Mouse (Mus musculus): Measurements from ENCODE around the gene Ercc8. TPM values are rescaled to one million over a fixed set of nuclear protein-coding genes. Genes with fewer than 3 reads are reported as not detected.

Ercc8 gene
- polyA plus RNA-seq, 1 experiment from 2014 or later = 33.5 TPM

- H3K4me2 ChIP-seq (ENCODE audit: low read length) = no peak overlapping the region
- no peaks in the 10 kb centered on the region for H3K4me1 ChIP-seq (replicated peaks; ENCODE audit: control insufficient read depth, insufficient read depth, low read length)
- no peaks in the 10 kb centered on the region for H3K27me3 ChIP-seq (replicated peaks; ENCODE audit: control insufficient read depth, insufficient read depth, low read length)
- no peak overlapping the region for H3K9ac ChIP-seq (replicated peaks; ENCODE audit: low read depth, low read length)
- ATAC-seq = no peak
- H3K36me3 ChIP-seq (ENCODE audit: control insufficient read depth, insufficient read depth) = no peaks in the 10 kb centered on the region
- no peak overlapping the region for H3K27ac ChIP-seq (ENCODE audit: low read length)
- H3K4me3 ChIP-seq (replicated peaks; ENCODE audit: low read length) = no peak overlapping the region
- no peaks in the 10 kb centered on the region for H3K9me3 ChIP-seq (ENCODE audit: control insufficient read depth, low read length)
Measured at GRCm38 (mm10) chr13:108151782-108152181, 6.7 kb upstream of the Ercc8 start.

GRCm38 (mm10) chr13:108152650-108153372 lies 5.7 kb upstream of the Ercc8 start:
- Histone ChIP-seq H3K36me3 (ENCODE audit: control insufficient read depth, insufficient read depth) (no peaks in the 10 kb centered on the region), H3K4me3 (replicated peaks; ENCODE audit: low read length) (no peak overlapping the region), H3K4me1 (replicated peaks; ENCODE audit: control insufficient read depth, insufficient read depth, low read length) (peaks cover 4% of the 10 kb centered on the region), H3K4me2 (ENCODE audit: low read length) (no peak overlapping the region), H3K9ac (replicated peaks; ENCODE audit: low read depth, low read length) (no peak overlapping the region), H3K9me3 (ENCODE audit: control insufficient read depth, low read length) (no peaks in the 10 kb centered on the region), H3K27me3 (replicated peaks; ENCODE audit: control insufficient read depth, insufficient read depth, low read length) (no peaks in the 10 kb centered on the region), H3K27ac (ENCODE audit: low read length) (no peak overlapping the region)
- peak; percentile 49; the same call in 1 of the 2 replicates for ATAC-seq
- whole genome bisulfite sequencing = 56% methylated on average over 8 of the region's 8 CpGs

GRCm38 (mm10) chr13:108157156-108157555 lies 1.4 kb upstream of the Ercc8 start:
- 77% methylated on average over 2 of the region's 2 CpGs for WGBS
- no peaks in the 10 kb centered on the region for H3K27me3 ChIP-seq (replicated peaks; ENCODE audit: control insufficient read depth, insufficient read depth, low read length)
- no peaks in the 10 kb centered on the region for H3K9me3 ChIP-seq (ENCODE audit: control insufficient read depth, low read length)
- no peak overlapping the region for H3K4me3 ChIP-seq (replicated peaks; ENCODE audit: low read length)
- H3K4me1 ChIP-seq (replicated peaks; ENCODE audit: control insufficient read depth, insufficient read depth, low read length) = peaks cover 14% of the 10 kb centered on the region
- ATAC-seq = no peak
- peaks cover 3% of the 10 kb centered on the region; the same call in 1 of the 2 replicates for H3K36me3 ChIP-seq (ENCODE audit: control insufficient read depth, insufficient read depth)
- H3K27ac ChIP-seq (ENCODE audit: low read length) = no peak overlapping the region
- H3K4me2 ChIP-seq (ENCODE audit: low read length) = no peak overlapping the region
- H3K9ac ChIP-seq (replicated peaks; ENCODE audit: low read depth, low read length) = no peak overlapping the region

- WGBS = 2% methylated on average over 40 of the region's 42 CpGs
- Histone ChIP-seq H3K27ac (ENCODE audit: low read length) (no peak overlapping the region), H3K4me3 (replicated peaks; ENCODE audit: low read length) (peak overlapping the region; percentile 91), H3K27me3 (replicated peaks; ENCODE audit: control insufficient read depth, insufficient read depth, low read length) (no peaks in the 10 kb centered on the region), H3K4me2 (ENCODE audit: low read length) (peak overlapping the region; percentile 65), H3K4me1 (replicated peaks; ENCODE audit: control insufficient read depth, insufficient read depth, low read length) (peaks cover 14% of the 10 kb centered on the region), H3K9me3 (ENCODE audit: control insufficient read depth, low read length) (no peaks in the 10 kb centered on the region), H3K9ac (replicated peaks; ENCODE audit: low read depth, low read length) (peak overlapping the region; percentile 57), H3K36me3 (ENCODE audit: control insufficient read depth, insufficient read depth) (peaks cover 3% of the 10 kb centered on the region; the same call in 1 of the 2 replicates)
- no peak for ATAC-seq
Measured at GRCm38 (mm10) chr13:108157732-108158464, 633 bp upstream of the Ercc8 start.

- Histone ChIP-seq H3K4me3 (replicated peaks; ENCODE audit: low read length) (peak overlapping the region; percentile 91), H3K4me1 (replicated peaks; ENCODE audit: control insufficient read depth, insufficient read depth, low read length) (peaks cover 14% of the 10 kb centered on the region), H3K9me3 (ENCODE audit: control insufficient read depth, low read length) (no peaks in the 10 kb centered on the region), H3K27me3 (replicated peaks; ENCODE audit: control insufficient read depth, insufficient read depth, low read length) (no peaks in the 10 kb centered on the region), H3K27ac (ENCODE audit: low read length) (no peak overlapping the region), H3K4me2 (ENCODE audit: low read length) (peak overlapping the region; percentile 96), H3K9ac (replicated peaks; ENCODE audit: low read depth, low read length) (peak overlapping the region; percentile 57), H3K36me3 (ENCODE audit: control insufficient read depth, insufficient read depth) (peaks cover 3% of the 10 kb centered on the region; the same call in 1 of the 2 replicates)
- ATAC-seq = no peak
- WGBS = 6% methylated on average over 8 of the region's 8 CpGs
Measured at GRCm38 (mm10) chr13:108159241-108159575, 677 bp downstream of the Ercc8 start.

GRCm38 (mm10) chr13:108159963-108160362 lies 1.4 kb downstream of the Ercc8 start:
- WGBS = 62% methylated on average over 7 of the region's 7 CpGs
- H3K27me3 ChIP-seq (replicated peaks; ENCODE audit: control insufficient read depth, insufficient read depth, low read length) = no peaks in the 10 kb centered on the region
- H3K4me2 ChIP-seq (ENCODE audit: low read length) = no peak overlapping the region
- H3K9ac ChIP-seq (replicated peaks; ENCODE audit: low read depth, low read length) = no peak overlapping the region
- ATAC-seq = no peak
- no peak overlapping the region for H3K27ac ChIP-seq (ENCODE audit: low read length)
- H3K9me3 ChIP-seq (ENCODE audit: control insufficient read depth, low read length) = no peaks in the 10 kb centered on the region
- H3K36me3 ChIP-seq (ENCODE audit: control insufficient read depth, insufficient read depth) = peaks cover 3% of the 10 kb centered on the region; the same call in 1 of the 2 replicates
- H3K4me3 ChIP-seq (replicated peaks; ENCODE audit: low read length) = no peak overlapping the region
- peaks cover 14% of the 10 kb centered on the region for H3K4me1 ChIP-seq (replicated peaks; ENCODE audit: control insufficient read depth, insufficient read depth, low read length)

GRCm38 (mm10) chr13:108163912-108164311 lies 5.4 kb downstream of the Ercc8 start:
- Histone ChIP-seq H3K9me3 (ENCODE audit: control insufficient read depth, low read length) (no peaks in the 10 kb centered on the region), H3K27me3 (replicated peaks; ENCODE audit: control insufficient read depth, insufficient read depth, low read length) (no peaks in the 10 kb centered on the region), H3K36me3 (ENCODE audit: control insufficient read depth, insufficient read depth) (peaks cover 3% of the 10 kb centered on the region; the same call in 1 of the 2 replicates), H3K4me1 (replicated peaks; ENCODE audit: control insufficient read depth, insufficient read depth, low read length) (peaks cover 9% of the 10 kb centered on the region), H3K9ac (replicated peaks; ENCODE audit: low read depth, low read length) (no peak overlapping the region), H3K27ac (ENCODE audit: low read length) (no peak overlapping the region), H3K4me2 (ENCODE audit: low read length) (no peak overlapping the region), H3K4me3 (replicated peaks; ENCODE audit: low read length) (no peak overlapping the region)
- ATAC-seq = no peak
- WGBS = 86% methylated on average over 9 of the region's 9 CpGs

GRCm38 (mm10) chr13:108164621-108165020 lies 6.1 kb downstream of the Ercc8 start:
- H3K27ac ChIP-seq (ENCODE audit: low read length) = no peak overlapping the region
- H3K4me1 ChIP-seq (replicated peaks; ENCODE audit: control insufficient read depth, insufficient read depth, low read length) = peaks cover 3% of the 10 kb centered on the region
- no peak for ATAC-seq
- no peak overlapping the region for H3K4me3 ChIP-seq (replicated peaks; ENCODE audit: low read length)
- H3K36me3 ChIP-seq (ENCODE audit: control insufficient read depth, insufficient read depth) = peaks cover 3% of the 10 kb centered on the region; the same call in 1 of the 2 replicates
- no peaks in the 10 kb centered on the region for H3K9me3 ChIP-seq (ENCODE audit: control insufficient read depth, low read length)
- no peak overlapping the region for H3K4me2 ChIP-seq (ENCODE audit: low read length)
- no peak overlapping the region for H3K9ac ChIP-seq (replicated peaks; ENCODE audit: low read depth, low read length)
- H3K27me3 ChIP-seq (replicated peaks; ENCODE audit: control insufficient read depth, insufficient read depth, low read length) = no peaks in the 10 kb centered on the region
- WGBS = 92% methylated on average over 3 of the region's 3 CpGs

- H3K27ac ChIP-seq (ENCODE audit: low read length) = no peak overlapping the region
- 96% methylated on average over 1 of the region's 1 CpGs for WGBS
- H3K4me3 ChIP-seq (replicated peaks; ENCODE audit: low read length) = no peak overlapping the region
- no peak overlapping the region for H3K4me2 ChIP-seq (ENCODE audit: low read length)
- H3K36me3 ChIP-seq (ENCODE audit: control insufficient read depth, insufficient read depth) = peaks cover 2% of the 10 kb centered on the region; the same call in 1 of the 2 replicates
- no peak for ATAC-seq
- H3K9ac ChIP-seq (replicated peaks; ENCODE audit: low read depth, low read length) = no peak overlapping the region
- H3K9me3 ChIP-seq (ENCODE audit: control insufficient read depth, low read length) = no peaks in the 10 kb centered on the region
- no peaks in the 10 kb centered on the region for H3K4me1 ChIP-seq (replicated peaks; ENCODE audit: control insufficient read depth, insufficient read depth, low read length)
- H3K27me3 ChIP-seq (replicated peaks; ENCODE audit: control insufficient read depth, insufficient read depth, low read length) = no peaks in the 10 kb centered on the region
Measured at GRCm38 (mm10) chr13:108170002-108170401, 11.5 kb downstream of the Ercc8 start.

All from forebrain, embryonic 16.5 days (tissue).